Mouse (Mus musculus): ENCODE results near the gene 1700014D04Rik.
"Not testable (repeated sequence)": the region's sequence is repeated elsewhere in the genome, so short reads cannot be mapped to it uniquely, and the experiment has no call there.

The 1700014D04Rik gene

GRCm38 (mm10) chr13:59746711-59747110 lies at the start of gene 1700014D04Rik:
1700014D04Rik (minus strand) TSS chr13:59746752.
- DNase-seq (ENCODE audit: low spot score) = no peak

DNA sequence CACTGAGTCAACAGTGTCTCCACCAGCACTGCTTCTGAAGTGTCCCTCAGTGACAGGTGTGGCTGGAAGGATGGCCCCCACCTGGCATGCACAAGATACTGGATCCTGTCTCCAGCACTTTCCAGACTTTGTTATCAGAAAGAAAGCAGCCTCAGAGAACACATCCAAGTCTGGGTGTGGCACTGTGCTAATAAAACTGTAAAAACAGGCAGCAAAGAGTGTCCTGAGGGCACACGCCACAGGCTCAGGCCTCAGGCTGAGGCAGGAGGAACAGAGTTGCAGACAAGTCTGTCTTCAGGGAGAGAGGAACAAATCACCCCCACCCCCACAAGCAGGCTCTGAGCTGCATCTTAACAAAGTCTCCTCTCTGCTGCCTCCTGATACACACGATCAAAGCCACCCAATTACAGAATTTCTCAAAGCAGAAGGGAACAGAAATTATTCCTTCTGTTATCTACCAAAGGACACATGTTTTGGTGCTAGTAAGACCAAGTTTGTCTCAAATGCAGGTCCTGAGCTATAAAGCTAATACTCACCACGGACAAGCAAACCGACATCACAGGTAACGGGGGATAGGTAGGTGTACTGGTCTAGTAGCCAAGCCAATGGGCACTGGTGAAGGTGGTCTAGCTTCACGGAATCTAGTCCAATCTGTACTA lies 49.4 kb upstream of the 1700014D04Rik start:
- DNase-seq (ENCODE audit: low spot score) = no peak

DNA sequence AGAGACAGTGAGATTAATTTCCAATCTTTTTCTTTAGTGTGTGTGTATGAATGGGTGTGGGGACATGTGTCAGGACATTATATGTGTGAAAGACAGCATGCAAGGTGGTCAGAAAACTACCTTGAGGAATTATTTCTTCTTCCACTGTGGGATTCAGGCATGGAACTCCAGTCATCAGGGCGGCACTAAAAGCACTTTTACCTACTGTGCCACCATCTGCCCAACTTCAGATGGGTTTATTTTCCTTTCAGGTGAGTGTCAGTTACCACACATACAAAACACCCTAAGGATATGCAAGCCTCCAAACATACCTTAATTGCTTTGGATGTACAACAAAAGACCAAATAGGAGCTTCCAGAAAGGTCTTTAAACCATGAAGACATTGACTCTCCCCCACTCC lies 48.2 kb upstream of the 1700014D04Rik start:
- no peak for DNase-seq (ENCODE audit: low spot score)

GRCm38 (mm10) chr13:59782145-59782544 lies 35.6 kb upstream of the 1700014D04Rik start, which contains the start of gene Gm49354:
Gm49354 (minus strand) TSS chr13:59782245.
- DNase-seq (ENCODE audit: low spot score) = no peak

DNA sequence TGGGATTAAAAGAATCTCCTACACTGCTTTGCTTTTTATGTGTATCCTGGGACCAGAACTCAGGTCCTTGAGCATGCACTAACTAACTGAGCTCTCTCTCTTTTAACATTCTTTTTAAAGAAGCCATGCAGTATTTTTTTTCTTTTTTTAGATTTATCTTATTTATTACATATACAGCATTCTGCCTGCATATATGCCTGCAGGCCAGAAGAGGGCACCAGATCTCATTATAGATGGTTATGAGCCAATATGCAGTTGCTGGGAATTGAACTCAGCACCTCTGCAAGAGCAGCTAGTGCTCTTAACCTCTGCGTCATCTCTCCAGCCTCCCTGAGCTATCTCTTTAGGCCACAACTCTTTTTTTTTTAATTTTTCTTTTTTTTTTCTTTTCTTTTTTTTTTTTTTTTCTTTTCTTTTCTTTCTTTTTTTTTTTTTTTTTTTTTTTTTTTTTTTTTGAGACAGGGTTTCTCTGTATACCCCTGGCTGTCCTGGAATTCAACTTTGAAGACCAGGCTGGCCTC lies 33.3 kb upstream of the 1700014D04Rik start:
- DNase-seq (ENCODE audit: low spot score) = not testable (repeated sequence)

- DNase-seq (ENCODE audit: low spot score) = no peak
Measured at GRCm38 (mm10) chr13:59779213-59779612, 32.7 kb upstream of the 1700014D04Rik start.

GRCm38 (mm10) chr13:59775168-59775567 lies 28.6 kb upstream of the 1700014D04Rik start:
- no peak for DNase-seq (ENCODE audit: low spot score)

- DNase-seq (ENCODE audit: low spot score) = no peak
Measured at GRCm38 (mm10) chr13:59771257-59771656, 24.7 kb upstream of the 1700014D04Rik start.

- no peak for DNase-seq (ENCODE audit: low spot score)
Measured at GRCm38 (mm10) chr13:59770847-59771246, 24.3 kb upstream of the 1700014D04Rik start.

DNA sequence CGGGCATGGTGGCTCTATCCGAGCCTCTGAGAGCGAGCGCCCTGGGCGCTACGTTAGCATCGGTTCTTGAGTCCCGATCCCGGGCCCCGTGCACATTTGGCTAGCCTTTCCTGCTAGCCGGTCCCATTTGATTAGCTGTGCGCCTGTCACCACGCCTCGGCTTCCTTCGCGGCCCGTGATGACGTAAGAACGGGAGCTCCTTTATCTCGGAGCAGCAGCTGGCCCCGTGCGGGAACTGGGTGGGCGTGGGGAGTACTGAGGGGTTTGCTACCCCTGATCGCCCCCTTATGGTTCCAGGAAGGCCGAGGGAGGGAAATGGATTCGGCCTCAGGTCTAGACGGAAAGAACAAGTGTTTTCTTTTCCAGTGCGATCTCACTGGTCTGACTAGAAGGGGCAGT lies 23.6 kb upstream of the 1700014D04Rik start:
- peak; percentile 93 for DNase-seq (ENCODE audit: low spot score)

DNA sequence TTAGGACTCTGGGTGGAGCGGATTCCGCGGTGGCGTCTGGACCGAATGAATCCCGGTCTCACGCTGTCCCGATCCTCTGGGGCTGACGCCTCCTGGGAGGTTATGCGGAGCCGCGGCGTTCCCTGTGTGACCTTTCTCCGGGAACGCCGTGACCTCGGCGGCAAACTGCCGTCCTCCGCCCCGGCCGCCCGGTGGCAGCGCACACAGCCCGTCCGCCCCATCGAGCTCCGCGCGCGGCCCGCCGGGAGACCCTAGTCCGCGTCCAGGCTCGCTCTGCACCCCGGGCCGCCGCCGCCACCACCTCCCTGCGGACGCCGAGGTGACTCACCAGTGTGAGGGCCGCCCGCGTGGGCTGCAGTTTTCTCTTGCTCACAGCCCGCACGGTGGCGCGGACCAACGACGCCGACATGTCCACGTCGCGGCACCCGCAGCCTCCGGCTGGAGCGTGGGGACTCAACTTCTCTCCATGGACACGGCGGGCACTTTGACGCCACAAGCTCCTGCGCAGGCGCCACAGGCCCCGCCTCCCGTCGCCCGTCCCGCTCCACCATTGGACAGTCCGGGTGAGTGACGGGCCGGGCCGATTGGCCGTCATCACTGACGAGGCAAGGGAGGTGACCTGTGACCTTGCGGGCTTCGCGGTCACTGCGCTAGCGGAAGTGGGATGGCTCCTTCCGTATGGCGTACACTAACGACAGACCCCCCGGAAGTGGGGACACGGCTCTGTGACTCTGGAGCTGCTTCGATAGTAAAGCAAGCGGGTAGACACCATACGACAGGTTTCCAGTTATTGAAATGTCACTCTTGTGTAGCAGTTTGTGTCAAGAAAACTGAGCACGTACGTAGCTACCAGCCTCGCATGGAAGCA lies 23.0 kb upstream of the 1700014D04Rik start, which contains the start of gene Isca1:
TSS of gene Isca1 (minus strand) at position 515 of the 868 bp plus-strand sequence.
- peak; percentile 99 for DNase-seq (ENCODE audit: low spot score)

GRCm38 (mm10) chr13:59768531-59768930 lies 22.0 kb upstream of the 1700014D04Rik start:
- DNase-seq (ENCODE audit: low spot score) = peak; percentile 7

GRCm38 (mm10) chr13:59766786-59767515 lies 20.4 kb upstream of the 1700014D04Rik start:
- DNase-seq (ENCODE audit: low spot score) = peak; percentile 4

GRCm38 (mm10) chr13:59762791-59763190 lies 16.2 kb upstream of the 1700014D04Rik start:
- no peak for DNase-seq (ENCODE audit: low spot score)

- DNase-seq (ENCODE audit: low spot score) = no peak
Measured at GRCm38 (mm10) chr13:59756906-59757305, 10.4 kb upstream of the 1700014D04Rik start.

GRCm38 (mm10) chr13:59750310-59750709 lies 3.8 kb upstream of the 1700014D04Rik start:
- no peak for DNase-seq (ENCODE audit: low spot score)

- no peak for DNase-seq (ENCODE audit: low spot score)
Measured at GRCm38 (mm10) chr13:59746164-59746563, 388 bp downstream of the 1700014D04Rik start.

DNA sequence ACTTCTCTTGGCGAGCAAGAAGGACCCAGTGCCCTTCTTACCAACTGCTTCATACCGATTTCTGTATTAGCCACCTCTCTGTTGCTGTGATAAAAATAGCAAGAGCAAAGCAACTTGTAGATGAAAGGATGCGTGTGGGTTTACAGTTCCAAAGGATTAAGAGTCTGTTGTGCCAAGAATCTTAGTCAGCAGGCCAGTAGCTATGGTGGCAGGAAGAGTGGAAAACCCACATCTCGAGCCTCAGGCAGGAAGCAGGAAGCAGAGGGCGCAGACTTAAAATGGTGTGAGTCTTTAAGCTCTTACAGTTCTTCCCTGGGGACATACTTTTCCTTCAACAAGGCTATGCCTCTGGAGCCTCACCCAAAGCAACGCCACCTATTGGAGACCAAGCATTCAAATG lies 1.1 kb downstream of the 1700014D04Rik start:
- DNase-seq (ENCODE audit: low spot score) = no peak

DNA sequence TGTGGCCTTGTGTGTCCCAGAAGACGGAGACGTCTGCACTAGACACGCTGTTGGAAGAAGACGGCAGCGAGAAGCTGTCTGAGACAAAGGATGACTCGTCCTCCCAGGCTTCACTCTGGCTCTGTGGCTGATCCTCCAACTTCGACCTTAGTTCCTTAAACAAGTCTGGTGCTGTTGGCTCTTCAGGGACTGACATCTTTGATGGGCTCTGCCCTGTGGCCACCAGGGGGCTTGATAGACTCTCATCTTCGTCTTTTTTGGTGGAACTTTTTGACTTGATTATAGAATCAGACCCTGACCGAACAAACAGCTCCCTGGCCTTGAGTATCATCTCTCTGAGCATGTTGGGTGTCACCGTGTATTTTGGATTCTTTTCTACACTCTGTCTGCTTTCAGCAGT lies 4.9 kb downstream of the 1700014D04Rik start:
- DNase-seq (ENCODE audit: low spot score) = peak; percentile 13

DNA sequence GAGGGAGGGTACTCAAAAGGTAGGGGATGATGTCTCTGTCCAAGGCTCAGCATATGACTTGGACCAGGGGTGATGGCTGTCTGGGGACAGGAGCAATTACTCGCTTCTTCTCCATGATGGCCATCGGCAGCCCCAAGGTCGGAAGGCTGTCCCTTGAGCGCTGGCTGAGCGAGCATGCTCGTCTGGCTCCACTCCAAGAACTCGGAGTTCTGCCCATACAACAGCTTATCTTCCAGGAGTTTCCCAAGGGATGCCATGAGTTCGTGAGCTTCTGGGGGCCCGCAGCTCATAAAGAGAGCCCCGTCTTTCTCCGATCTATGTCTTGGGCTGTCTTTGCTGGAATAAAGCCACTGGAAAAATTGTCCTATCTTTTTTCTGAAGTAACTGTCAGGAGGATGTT lies 5.5 kb downstream of the 1700014D04Rik start:
- no peak for DNase-seq (ENCODE audit: low spot score)

DNA sequence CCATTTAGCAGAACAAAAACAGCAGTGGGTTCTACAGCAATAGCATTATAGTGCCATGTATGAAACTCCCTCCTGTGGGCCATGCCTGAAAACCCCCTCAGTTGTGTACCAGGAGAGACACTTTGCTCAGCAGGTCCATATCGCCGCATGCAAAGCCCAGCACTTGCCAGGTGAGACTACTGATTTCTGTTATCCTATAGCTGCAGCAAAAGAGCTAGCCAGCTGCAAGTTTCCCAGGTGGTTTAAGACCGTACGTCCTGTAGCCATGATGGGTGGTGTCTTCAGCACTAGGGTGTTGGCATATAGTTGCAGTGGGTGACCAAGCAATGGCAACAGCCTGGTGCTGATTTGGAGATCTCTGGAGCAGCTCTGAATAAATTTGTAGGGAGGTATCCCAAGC lies 7.2 kb downstream of the 1700014D04Rik start:
- no peak for DNase-seq (ENCODE audit: low spot score)

GRCm38 (mm10) chr13:59738455-59738854 lies 8.1 kb downstream of the 1700014D04Rik start:
- no peak for DNase-seq (ENCODE audit: low spot score)
